Mouse (Mus musculus): ENCODE measurements around the gene Chodl.

Gene Chodl

GRCm38 (mm10) chr16:78930382-78931286 lies at the start of gene Chodl:
Gene Chodl, plus strand, starts transcription at chr16:78930948.
- peak; percentile 50 for DNase-seq (ENCODE audit: extremely low spot score)

GRCm38 (mm10) chr16:78922644-78923043 lies 8.1 kb upstream of the Chodl start:
- DNase-seq (ENCODE audit: extremely low spot score), result no peak

- no peak for DNase-seq (ENCODE audit: extremely low spot score)
Observed at GRCm38 (mm10) chr16:78931287-78932025, 708 bp downstream of the Chodl start.

GRCm38 (mm10) chr16:78934298-78934697 lies 3.5 kb downstream of the Chodl start:
- no peak for DNase-seq (ENCODE audit: extremely low spot score)

- no peak for DNase-seq (ENCODE audit: extremely low spot score)
Observed at GRCm38 (mm10) chr16:78937755-78938154, 7.0 kb downstream of the Chodl start.

- no peak for DNase-seq (ENCODE audit: extremely low spot score)
Observed at GRCm38 (mm10) chr16:78950359-78950758, 19.6 kb downstream of the Chodl start.

- no peak for DNase-seq (ENCODE audit: extremely low spot score)
Observed at GRCm38 (mm10) chr16:78957434-78957833, 26.7 kb downstream of the Chodl start.

- peak; percentile 29 for DNase-seq (ENCODE audit: extremely low spot score)
Observed at GRCm38 (mm10) chr16:78969091-78969731, 38.5 kb downstream of the Chodl start.

GRCm38 (mm10) chr16:78974099-78974498 lies 43.4 kb downstream of the Chodl start:
- no peak for DNase-seq (ENCODE audit: extremely low spot score)

GRCm38 (mm10) chr16:78976384-78976783 lies 45.6 kb downstream of the Chodl start:
- no peak for DNase-seq (ENCODE audit: extremely low spot score)

Data from embryo, embryonic 9.5 days (tissue).